Mouse (Mus musculus): ENCODE measurements around the gene Twist2. TPM values are rescaled to one million over a fixed set of nuclear protein-coding genes. Genes with fewer than 3 reads are reported as not detected.

Gene Twist2
- polyA plus RNA-seq, 1 experiment = 0.37 TPM

DNA sequence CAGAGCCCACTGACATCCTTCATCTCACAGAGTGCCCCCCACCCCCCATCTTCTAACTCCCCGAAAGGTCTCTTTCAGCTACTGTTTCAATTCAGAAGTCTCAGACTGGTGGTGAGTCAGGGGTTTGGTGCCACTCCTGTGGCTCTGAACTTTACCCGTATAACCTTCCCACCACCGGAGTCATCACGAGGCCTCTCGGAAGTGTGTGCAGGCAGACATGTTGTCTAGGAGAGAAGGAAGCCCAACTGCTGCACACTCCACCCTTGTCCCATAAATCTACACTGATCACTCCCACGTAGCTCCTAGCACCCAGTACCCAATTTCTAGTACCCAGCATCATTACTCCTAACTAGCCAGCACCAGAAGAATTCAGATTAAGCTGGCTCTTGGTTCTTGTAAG is 38.3 kb downstream of the Twist2 start:
- H3K27ac ChIP-seq (ENCODE audit: control insufficient read depth, insufficient read depth, low read depth, low read length) = no peak overlapping the region
- TF ChIP-seq CTCF (IDR thresholded peaks at IDR 0.05; ENCODE audit: control insufficient read depth, insufficient read depth, insufficient replicate concordance, low read depth, low read length) (no peak), POLR2A (IDR thresholded peaks at IDR 0.05; ENCODE audit: control insufficient read depth, low read depth, low read length) (no peak)
- no peaks in the 10 kb centered on the region for H3K27me3 ChIP-seq (ENCODE audit: control insufficient read depth, insufficient read depth, low read length)
- H3K4me1 ChIP-seq (ENCODE audit: control insufficient read depth, insufficient read depth, low read length) = no peaks in the 10 kb centered on the region
- H3K36me3 ChIP-seq (ENCODE audit: control insufficient read depth, insufficient read depth, low read length) = no peaks in the 10 kb centered on the region
- no peak overlapping the region for H3K4me3 ChIP-seq (ENCODE audit: control insufficient read depth, low read depth, low read length)

DNA sequence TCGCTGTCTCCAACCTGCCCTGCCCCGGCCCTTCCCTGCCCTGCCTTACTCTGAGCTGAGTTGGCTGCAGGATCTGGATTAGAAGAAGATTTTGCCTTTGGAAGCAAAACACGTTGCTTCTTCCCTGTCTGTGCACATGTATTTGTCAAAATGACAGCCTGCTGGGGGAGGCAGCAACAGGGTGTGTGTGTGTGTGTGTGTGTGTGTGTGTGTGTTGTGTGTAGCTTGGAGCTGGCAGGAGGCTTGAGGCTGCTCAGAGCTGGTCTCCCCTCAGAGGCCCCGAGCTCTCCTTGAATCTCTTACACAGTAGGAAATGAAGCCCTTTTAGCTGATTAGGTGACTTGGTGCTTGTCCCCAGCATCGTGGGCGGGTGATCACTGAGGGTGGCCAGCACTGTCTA is 38.7 kb downstream of the Twist2 start:
- H3K27ac ChIP-seq (ENCODE audit: control insufficient read depth, insufficient read depth, low read depth, low read length) = no peak overlapping the region
- H3K4me3 ChIP-seq (ENCODE audit: control insufficient read depth, low read depth, low read length) = no peak overlapping the region
- H3K4me1 ChIP-seq (ENCODE audit: control insufficient read depth, insufficient read depth, low read length) = no peaks in the 10 kb centered on the region
- H3K27me3 ChIP-seq (ENCODE audit: control insufficient read depth, insufficient read depth, low read length) = no peaks in the 10 kb centered on the region
- no peaks in the 10 kb centered on the region for H3K36me3 ChIP-seq (ENCODE audit: control insufficient read depth, insufficient read depth, low read length)
- TF ChIP-seq CTCF (IDR thresholded peaks at IDR 0.05; ENCODE audit: control insufficient read depth, insufficient read depth, insufficient replicate concordance, low read depth, low read length) (no peak), POLR2A (IDR thresholded peaks at IDR 0.05; ENCODE audit: control insufficient read depth, low read depth, low read length) (no peak)

DNA sequence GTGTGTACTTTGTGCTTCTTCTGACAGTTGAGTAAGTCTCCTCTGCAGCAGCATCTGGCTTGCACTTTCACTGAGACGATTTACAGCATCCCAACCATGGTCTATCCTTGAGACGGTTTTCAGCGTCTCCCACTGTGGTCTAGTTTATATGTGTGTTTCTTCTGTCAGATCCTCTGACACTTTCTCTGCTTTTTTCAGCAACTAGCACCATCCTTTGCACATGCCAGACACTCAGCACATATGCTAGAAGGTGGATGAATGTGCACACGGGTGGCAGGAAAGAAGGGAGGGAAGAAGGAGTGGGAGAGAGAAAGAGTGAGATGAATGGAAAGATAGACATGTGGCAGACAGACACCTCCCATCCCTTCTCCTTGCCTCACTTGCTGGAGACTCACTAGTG is 43.0 kb downstream of the Twist2 start:
- no peak overlapping the region for H3K4me3 ChIP-seq (ENCODE audit: control insufficient read depth, low read depth, low read length)
- no peak for TF ChIP-seq CTCF (IDR thresholded peaks at IDR 0.05; ENCODE audit: control insufficient read depth, insufficient read depth, insufficient replicate concordance, low read depth, low read length)
- TF ChIP-seq POLR2A (IDR thresholded peaks at IDR 0.05; ENCODE audit: control insufficient read depth, low read depth, low read length) = no peak
- no peaks in the 10 kb centered on the region for H3K36me3 ChIP-seq (ENCODE audit: control insufficient read depth, insufficient read depth, low read length)
- no peaks in the 10 kb centered on the region for H3K27me3 ChIP-seq (ENCODE audit: control insufficient read depth, insufficient read depth, low read length)
- H3K4me1 ChIP-seq (ENCODE audit: control insufficient read depth, insufficient read depth, low read length) = no peaks in the 10 kb centered on the region
- H3K27ac ChIP-seq (ENCODE audit: control insufficient read depth, insufficient read depth, low read depth, low read length) = no peak overlapping the region

DNA sequence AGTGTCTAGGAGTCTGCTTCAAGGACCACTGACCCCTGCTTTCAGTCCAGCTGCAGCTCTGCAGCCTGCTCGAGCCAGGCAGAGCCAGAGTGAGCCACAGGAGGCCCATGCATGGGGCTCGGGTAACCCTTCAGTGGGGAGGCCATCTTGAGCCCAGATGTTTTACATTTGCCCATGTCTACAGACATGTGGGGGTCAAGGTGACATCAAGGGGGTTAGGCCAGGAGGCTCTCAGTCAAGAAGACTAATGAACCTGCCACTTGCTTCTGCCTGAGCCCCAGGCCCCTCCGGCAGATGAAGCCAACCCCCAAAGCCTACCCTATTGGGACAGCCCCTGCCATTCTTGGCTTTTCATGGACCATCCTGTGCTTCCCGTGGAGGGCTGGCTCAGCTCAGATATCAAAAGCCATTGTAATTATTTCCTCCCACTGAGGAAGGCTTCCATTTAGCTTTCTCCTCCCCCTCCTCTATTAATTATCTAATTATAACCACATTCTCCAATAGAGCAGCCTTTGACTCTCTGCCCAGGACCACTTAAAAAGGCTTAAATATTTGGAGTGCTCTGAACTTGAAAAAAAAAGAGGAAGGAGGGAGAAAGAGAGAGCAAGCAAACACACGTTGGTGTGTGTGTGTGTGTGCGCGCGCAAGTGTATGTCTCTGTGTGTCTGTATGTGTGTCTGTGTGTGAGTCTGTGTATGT is 43.6 kb downstream of the Twist2 start:
- Histone ChIP-seq H3K36me3 (ENCODE audit: control insufficient read depth, insufficient read depth, low read length) (no peaks in the 10 kb centered on the region), H3K27ac (ENCODE audit: control insufficient read depth, insufficient read depth, low read depth, low read length) (no peak overlapping the region), H3K27me3 (ENCODE audit: control insufficient read depth, insufficient read depth, low read length) (no peaks in the 10 kb centered on the region), H3K4me1 (ENCODE audit: control insufficient read depth, insufficient read depth, low read length) (no peaks in the 10 kb centered on the region), H3K4me3 (ENCODE audit: control insufficient read depth, low read depth, low read length) (no peak overlapping the region)
- TF ChIP-seq CTCF (IDR thresholded peaks at IDR 0.05; ENCODE audit: control insufficient read depth, insufficient read depth, insufficient replicate concordance, low read depth, low read length) (no peak), POLR2A (IDR thresholded peaks at IDR 0.05; ENCODE audit: control insufficient read depth, low read depth, low read length) (no peak)

DNA sequence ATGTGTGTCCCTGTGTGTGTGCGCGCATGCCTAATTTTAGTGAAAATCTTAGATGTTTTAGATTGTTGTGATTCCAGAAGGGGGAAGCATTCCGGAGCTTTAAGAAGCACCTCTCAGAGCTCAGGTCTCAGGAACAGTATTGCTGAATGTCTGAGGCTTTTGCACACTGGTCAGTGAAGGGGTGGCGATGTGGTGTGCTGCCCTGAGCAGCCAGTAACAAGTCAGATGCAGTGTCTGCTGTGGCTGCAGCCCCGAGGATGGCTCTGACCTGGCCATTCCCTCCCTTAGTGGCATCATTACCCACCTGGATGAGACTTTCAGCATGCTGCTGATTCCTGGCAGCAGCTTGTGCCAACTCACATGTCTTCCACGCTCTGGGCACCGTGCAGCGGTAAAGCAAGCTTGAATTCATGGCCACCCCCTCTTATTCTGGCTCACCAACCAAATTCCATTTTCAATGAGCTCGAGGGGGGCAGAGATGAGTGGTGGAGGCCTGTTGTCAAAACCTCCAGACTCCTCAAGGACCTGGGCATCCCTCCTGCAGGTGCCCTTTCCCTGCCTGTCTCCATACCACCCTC is 44.2 kb downstream of the Twist2 start:
- no peak for TF ChIP-seq CTCF (IDR thresholded peaks at IDR 0.05; ENCODE audit: control insufficient read depth, insufficient read depth, insufficient replicate concordance, low read depth, low read length)
- no peak for TF ChIP-seq POLR2A (IDR thresholded peaks at IDR 0.05; ENCODE audit: control insufficient read depth, low read depth, low read length)
- Histone ChIP-seq H3K27ac (ENCODE audit: control insufficient read depth, insufficient read depth, low read depth, low read length) (no peak overlapping the region), H3K4me1 (ENCODE audit: control insufficient read depth, insufficient read depth, low read length) (no peaks in the 10 kb centered on the region)

DNA sequence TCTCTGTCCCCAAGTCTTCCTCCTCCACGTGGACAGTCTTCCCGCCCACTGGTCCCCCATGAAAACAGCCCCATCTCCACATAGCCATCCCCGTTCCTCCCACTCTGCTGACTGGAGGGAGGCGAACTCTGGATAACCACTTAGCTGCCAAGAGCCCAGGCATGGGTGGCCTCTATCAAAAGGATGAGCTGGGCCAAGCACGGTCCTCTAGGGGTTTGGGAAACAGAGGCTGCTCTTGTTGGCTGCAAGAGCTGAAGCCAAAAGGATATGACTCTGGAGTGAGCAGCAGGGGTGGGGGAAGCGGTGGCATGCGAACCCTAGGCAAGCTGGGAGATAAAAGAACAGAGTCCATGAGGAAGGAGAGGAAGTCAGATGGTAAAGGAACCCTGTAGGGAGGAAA is 50.0 kb downstream of the Twist2 start:
- TF ChIP-seq CTCF (IDR thresholded peaks at IDR 0.05; ENCODE audit: control insufficient read depth, insufficient read depth, insufficient replicate concordance, low read depth, low read length) (no peak), POLR2A (IDR thresholded peaks at IDR 0.05; ENCODE audit: control insufficient read depth, low read depth, low read length) (no peak)
- Histone ChIP-seq H3K27ac (ENCODE audit: control insufficient read depth, insufficient read depth, low read depth, low read length) (no peak overlapping the region), H3K4me1 (ENCODE audit: control insufficient read depth, insufficient read depth, low read length) (no peaks in the 10 kb centered on the region), H3K27me3 (ENCODE audit: control insufficient read depth, insufficient read depth, low read length) (no peaks in the 10 kb centered on the region), H3K4me3 (ENCODE audit: control insufficient read depth, low read depth, low read length) (no peak overlapping the region), H3K36me3 (ENCODE audit: control insufficient read depth, insufficient read depth, low read length) (no peaks in the 10 kb centered on the region)

More for the DNA sequence above, 44.2 kb downstream of the Twist2 start:
- Histone ChIP-seq H3K4me3 (ENCODE audit: control insufficient read depth, low read depth, low read length) (no peak overlapping the region), H3K27me3 (ENCODE audit: control insufficient read depth, insufficient read depth, low read length) (no peaks in the 10 kb centered on the region), H3K36me3 (ENCODE audit: control insufficient read depth, insufficient read depth, low read length) (no peaks in the 10 kb centered on the region)

DNA sequence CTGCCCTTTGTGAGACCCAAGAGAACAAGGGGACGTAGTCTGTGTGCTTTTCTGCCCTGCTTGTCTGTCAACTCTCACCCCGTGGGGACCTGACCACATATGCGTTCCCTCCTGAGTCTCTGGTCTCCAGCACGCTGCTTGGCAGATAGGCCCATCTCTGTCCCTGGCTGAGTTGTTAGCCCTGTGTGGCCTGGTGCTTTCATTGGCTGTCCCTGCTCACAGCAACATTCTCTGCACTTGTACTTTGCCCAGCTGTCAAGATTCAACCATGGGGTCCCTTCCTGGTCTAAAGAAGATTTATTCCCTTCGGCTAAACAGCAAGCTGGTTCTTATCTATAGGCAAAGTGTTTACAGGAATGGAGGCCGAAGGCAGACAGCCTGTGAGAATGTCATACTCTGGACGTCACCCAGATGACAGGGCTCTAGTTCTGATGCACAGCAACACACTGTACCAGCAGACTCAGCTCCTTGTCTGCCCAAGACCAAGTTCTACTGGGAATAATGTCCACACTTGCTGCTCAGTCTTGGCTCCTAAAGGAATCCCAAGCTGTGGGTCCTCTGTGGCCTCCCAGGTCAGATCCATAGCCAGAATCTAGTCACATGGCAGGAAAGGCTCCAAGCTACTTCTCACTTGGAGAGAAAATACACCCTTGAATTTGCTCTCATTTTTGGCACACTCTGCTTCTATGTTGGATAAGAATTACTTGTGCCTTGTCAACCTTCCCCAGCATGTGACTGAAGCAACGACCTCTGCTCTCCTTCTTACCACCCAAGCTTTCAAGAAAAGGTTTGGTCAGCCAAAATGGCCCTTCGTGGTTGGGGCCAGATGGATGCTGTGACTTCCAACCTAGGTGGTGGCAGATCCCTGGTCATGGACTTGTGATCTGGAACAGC is 55.8 kb downstream of the Twist2 start:
- no peaks in the 10 kb centered on the region for H3K36me3 ChIP-seq (ENCODE audit: control insufficient read depth, insufficient read depth, low read length)
- no peak overlapping the region for H3K4me3 ChIP-seq (ENCODE audit: control insufficient read depth, low read depth, low read length)
- no peak for TF ChIP-seq POLR2A (IDR thresholded peaks at IDR 0.05; ENCODE audit: control insufficient read depth, low read depth, low read length)
- no peak for TF ChIP-seq CTCF (IDR thresholded peaks at IDR 0.05; ENCODE audit: control insufficient read depth, insufficient read depth, insufficient replicate concordance, low read depth, low read length)
- no peaks in the 10 kb centered on the region for H3K27me3 ChIP-seq (ENCODE audit: control insufficient read depth, insufficient read depth, low read length)
- H3K27ac ChIP-seq (ENCODE audit: control insufficient read depth, insufficient read depth, low read depth, low read length) = no peak overlapping the region
- no peaks in the 10 kb centered on the region for H3K4me1 ChIP-seq (ENCODE audit: control insufficient read depth, insufficient read depth, low read length)
